Mouse (Mus musculus): Measurements from ENCODE around the gene Msrb2. TPM values are rescaled to one million over a fixed set of nuclear protein-coding genes. Genes with fewer than 3 reads are reported as not detected.

Gene Msrb2
- polyA plus RNA-seq, 1 experiment from 2014 or later, result 8.5 TPM

DNA sequence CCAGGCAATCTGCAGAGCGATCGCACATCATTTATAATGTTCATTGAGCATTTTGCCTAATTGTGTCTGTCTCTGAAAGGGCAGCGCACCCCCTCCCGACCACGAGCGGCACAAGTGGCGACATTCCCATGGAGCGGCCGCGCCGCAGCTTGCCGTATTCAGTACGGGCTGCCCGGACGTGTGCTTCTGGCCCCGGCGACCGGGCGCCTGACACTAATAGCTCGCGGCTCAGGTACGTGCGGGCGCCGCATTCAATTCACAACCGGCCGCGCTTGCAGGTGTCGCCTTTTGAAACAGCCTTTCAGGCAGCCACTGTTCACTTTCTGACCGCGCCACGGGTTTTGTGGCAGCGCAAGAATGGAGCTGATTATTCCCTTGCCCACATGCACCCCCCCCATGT, 59.5 kb downstream of the Msrb2 start:
- Histone ChIP-seq H3K4me1 (ENCODE audit: control insufficient read depth, insufficient read depth, low read length) (peaks cover 5% of the 10 kb centered on the region; the same call in 1 of the 2 replicates), H3K4me3 (ENCODE audit: low read depth, low read length) (peak overlapping the region; percentile 27; the same call in 1 of the 2 replicates), H3K27ac (ENCODE audit: low read depth, low read length) (no peak overlapping the region), H3K4me2 (ENCODE audit: low read depth, low read length) (peak overlapping the region; percentile 39), H3K9me3 (ENCODE audit: control insufficient read depth, low read length) (no peaks in the 10 kb centered on the region), H3K27me3 (ENCODE audit: control insufficient read depth, insufficient read depth, low read length) (peaks cover 53% of the 10 kb centered on the region), H3K36me3 (ENCODE audit: control insufficient read depth, insufficient read depth, low read length) (no peaks in the 10 kb centered on the region), H3K9ac (replicated peaks; ENCODE audit: low read depth, low read length) (0 out of 2 replicates have a peak overlapping the region, but pooled peaks have one; percentile 25)
- peak; percentile 50; the same call in 1 of the 2 replicates for ATAC-seq (ENCODE audit: low read depth)
- 0% methylated on average over 33 of the region's 33 CpGs for WGBS

DNA sequence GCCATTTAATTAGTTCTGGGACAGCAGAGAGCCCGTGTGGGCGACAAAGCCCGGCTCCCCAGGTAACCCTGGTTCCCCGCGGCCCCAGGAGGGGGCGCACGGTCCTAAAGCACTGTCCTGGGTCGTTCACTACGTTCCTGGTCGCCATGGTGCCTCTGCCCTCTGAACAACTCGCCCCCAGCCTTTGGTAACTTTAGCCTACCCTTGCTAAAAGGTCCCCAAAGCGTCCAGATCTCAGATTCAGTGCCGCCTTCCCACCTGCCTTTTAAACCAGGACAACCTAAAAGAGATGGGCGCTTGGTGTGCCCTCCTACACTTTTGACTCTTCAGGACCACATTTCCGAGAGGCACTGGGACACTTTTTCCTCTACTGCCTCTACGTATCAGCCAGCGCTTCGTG, 59.9 kb downstream of the Msrb2 start:
- no peak overlapping the region for H3K27ac ChIP-seq (ENCODE audit: low read depth, low read length)
- H3K4me1 ChIP-seq (ENCODE audit: control insufficient read depth, insufficient read depth, low read length), result peaks cover 5% of the 10 kb centered on the region; the same call in 1 of the 2 replicates
- peak overlapping the region; percentile 27; the same call in 1 of the 2 replicates for H3K4me3 ChIP-seq (ENCODE audit: low read depth, low read length)
- no peaks in the 10 kb centered on the region for H3K36me3 ChIP-seq (ENCODE audit: control insufficient read depth, insufficient read depth, low read length)
- WGBS, result under 1% methylated on average over 18 of the region's 18 CpGs
- peak overlapping the region; percentile 39 for H3K4me2 ChIP-seq (ENCODE audit: low read depth, low read length)
- peak; percentile 69; the same call in 1 of the 2 replicates for ATAC-seq (ENCODE audit: low read depth)
- no peaks in the 10 kb centered on the region for H3K9me3 ChIP-seq (ENCODE audit: control insufficient read depth, low read length)
- peaks cover 57% of the 10 kb centered on the region for H3K27me3 ChIP-seq (ENCODE audit: control insufficient read depth, insufficient read depth, low read length)
- no peak overlapping the region for H3K9ac ChIP-seq (replicated peaks; ENCODE audit: low read depth, low read length)

DNA sequence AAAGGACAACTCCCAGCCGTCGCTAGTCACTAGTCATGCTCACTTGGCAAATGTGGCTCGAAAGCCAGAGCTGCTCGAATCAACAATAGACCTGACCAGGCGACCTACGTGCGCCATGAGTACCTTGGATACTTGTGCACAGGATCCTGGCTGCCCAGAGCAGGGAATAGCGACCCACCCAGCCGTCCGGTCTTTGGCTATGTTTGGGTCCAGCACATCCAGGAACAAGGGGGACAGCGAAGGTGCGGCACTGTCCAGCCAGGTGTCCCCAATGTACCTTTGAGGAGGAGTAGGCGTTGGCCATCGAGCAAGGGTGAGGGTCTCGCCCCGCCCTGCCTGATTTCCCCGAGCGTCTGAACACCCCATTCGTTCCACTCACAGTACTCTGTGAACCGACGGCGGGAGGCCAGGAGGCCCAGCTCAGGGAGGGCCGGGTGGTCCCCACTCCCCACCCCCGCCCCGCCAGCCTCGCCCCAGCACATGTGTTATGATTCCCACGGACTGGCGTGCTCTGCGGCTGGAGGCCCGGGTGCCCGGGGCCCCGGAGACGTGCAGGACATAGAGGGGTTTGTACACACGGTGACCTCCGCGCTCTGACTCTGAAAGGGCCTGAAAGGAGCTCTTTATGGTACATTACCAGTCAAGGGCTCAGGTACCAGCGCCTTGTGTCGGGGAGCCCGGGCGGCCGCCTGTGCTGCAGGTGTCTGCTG, 60.5 kb downstream of the Msrb2 start:
- Histone ChIP-seq H3K9ac (replicated peaks; ENCODE audit: low read depth, low read length) (no peak overlapping the region), H3K4me2 (ENCODE audit: low read depth, low read length) (no peak overlapping the region; the same call in 1 of the 2 replicates), H3K9me3 (ENCODE audit: control insufficient read depth, low read length) (no peaks in the 10 kb centered on the region), H3K4me3 (ENCODE audit: low read depth, low read length) (no peak overlapping the region), H3K36me3 (ENCODE audit: control insufficient read depth, insufficient read depth, low read length) (no peaks in the 10 kb centered on the region), H3K27me3 (ENCODE audit: control insufficient read depth, insufficient read depth, low read length) (peaks cover 51% of the 10 kb centered on the region), H3K4me1 (ENCODE audit: control insufficient read depth, insufficient read depth, low read length) (peaks cover 5% of the 10 kb centered on the region; the same call in 1 of the 2 replicates), H3K27ac (ENCODE audit: low read depth, low read length) (no peak overlapping the region)
- WGBS, result 1% methylated on average over 41 of the region's 41 CpGs
- ATAC-seq (ENCODE audit: low read depth), result peak; percentile 67

DNA sequence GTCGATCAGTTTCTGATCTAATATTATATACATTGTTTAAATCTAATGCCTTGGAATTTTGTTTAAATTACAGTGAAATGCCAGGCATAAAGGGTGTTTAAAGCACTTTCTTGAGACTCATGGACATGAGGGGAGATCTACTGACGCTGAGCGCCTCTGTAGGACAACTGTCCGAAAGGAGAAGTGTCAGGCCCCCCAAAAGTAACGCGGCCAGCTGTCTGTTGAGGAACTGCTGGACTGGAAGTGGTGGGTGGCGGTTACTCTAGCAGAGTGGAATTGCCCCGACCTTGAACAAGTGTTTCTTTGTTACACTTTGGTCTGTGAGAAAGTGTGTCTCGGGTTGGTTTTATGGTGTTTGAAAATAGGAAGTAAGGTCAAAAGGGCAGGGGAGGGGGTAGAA, 73.1 kb downstream of the Msrb2 start:
- no peak overlapping the region for H3K27ac ChIP-seq (ENCODE audit: low read depth, low read length)
- 2% methylated on average over 9 of the region's 9 CpGs for WGBS

More for the DNA sequence above, 73.1 kb downstream of the Msrb2 start:
- H3K36me3 ChIP-seq (ENCODE audit: control insufficient read depth, insufficient read depth, low read length), result no peaks in the 10 kb centered on the region
- no peak for ATAC-seq (ENCODE audit: low read depth)
- H3K4me2 ChIP-seq (ENCODE audit: low read depth, low read length), result no peak overlapping the region
- no peaks in the 10 kb centered on the region for H3K9me3 ChIP-seq (ENCODE audit: control insufficient read depth, low read length)
- no peak overlapping the region for H3K4me3 ChIP-seq (ENCODE audit: low read depth, low read length)
- peaks cover 8% of the 10 kb centered on the region for H3K4me1 ChIP-seq (ENCODE audit: control insufficient read depth, insufficient read depth, low read length)
- no peak overlapping the region for H3K9ac ChIP-seq (replicated peaks; ENCODE audit: low read depth, low read length)
- H3K27me3 ChIP-seq (ENCODE audit: control insufficient read depth, insufficient read depth, low read length), result peaks cover 76% of the 10 kb centered on the region

Other genes starting within 250 kb of the Msrb2 start
- 0.79 and 1.1 TPM in 2 replicates for gene Armc3, start 172.1 kb upstream of the Msrb2 start, polyA plus RNA-seq (2014; fragmentation: Nextera tagmentation; extraction: Ambion mirVana)
- gene Ptf1a, start 74.2 kb downstream of the Msrb2 start, polyA plus RNA-seq (2014; fragmentation: Nextera tagmentation; extraction: Ambion mirVana), result 0.23 TPM in 1 of 2 replicates, not detected in the other
- gene 4921504E06Rik, start 182.5 kb downstream of the Msrb2 start, polyA plus RNA-seq (2014; fragmentation: Nextera tagmentation; extraction: Ambion mirVana), result not detected in 2 replicates

All from neural tube, embryonic 14.5 days (tissue).